Mouse (Mus musculus): ENCODE measurements around the gene Dot1l.

GRCm38 (mm10) chr10:80752079-80752625 is 2.9 kb upstream of the Dot1l start:
- TF ChIP-seq CTCF (IDR thresholded peaks at IDR 0.05; ENCODE audit: low read depth, low read length) (no peak), GATA1 (IDR thresholded peaks at IDR 0.05; ENCODE audit: borderline replicate concordance, low read length) (no peak)

Data from G1E (cell line).